Mouse (Mus musculus) E14TG2a.4 (cell line): ENCODE measurements around the gene Mst1.

ENCODE experiments used
- CTCF ChIP-seq: conservative IDR thresholded peaks from 2 replicates; pipeline ENCODE4 v1.5.1; 2014; ENCODE audit warnings: low read length
- NANOG ChIP-seq: IDR thresholded peaks from 2 replicates; pipeline ENCODE4 v1.6.1; 2014; ENCODE audit warnings: borderline replicate concordance, low read length, mixed read lengths
- POU5F1 ChIP-seq: IDR thresholded peaks from 2 replicates; pipeline ENCODE4 v1.6.1; 2014; ENCODE audit warnings: low read length, borderline replicate concordance

DNA sequence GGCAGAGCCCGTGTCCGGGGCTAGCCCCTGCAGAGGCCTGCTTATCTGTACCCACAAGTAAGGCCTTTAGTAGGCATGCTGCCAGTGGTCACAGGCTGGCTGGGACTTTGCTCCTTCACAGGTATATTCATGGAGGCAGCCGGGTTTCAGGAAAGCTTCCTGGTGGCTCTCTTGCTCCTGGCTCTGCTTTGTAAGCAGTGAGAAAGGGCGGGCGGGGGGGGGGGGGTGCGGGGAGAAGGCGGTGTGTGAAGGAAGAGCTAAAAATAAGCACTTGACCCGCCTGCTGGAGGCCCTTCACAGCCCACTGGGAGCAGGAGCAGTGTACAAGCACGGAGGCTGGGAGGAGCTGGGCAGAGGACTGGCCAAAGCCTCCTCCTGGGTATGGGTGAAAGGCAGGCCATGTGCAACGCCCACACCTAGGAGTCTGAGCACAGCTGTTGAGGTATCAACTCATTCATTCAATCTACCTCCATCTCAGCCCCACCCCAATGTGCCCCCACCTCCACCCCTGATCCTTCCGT is 39.7 kb downstream of the Mst1 start:
- TF ChIP-seq CTCF (no peak), NANOG (no peak), POU5F1 (no peak)
